Comparison of ENCODE assay signal across 11 mouse cellular contexts in genomic region chr13:32610970-32611369, GRCm38 (mm10).
DNase-seq lines count a peak whose midpoint lies in the region; ATAC-seq and TF ChIP-seq lines count a peak whose summit lies in the region.
"Had no signal": no experiment of that assay in that cellular context is flagged by ENCODE, and none has a peak within 500 bp of the region (broad histone marks: within the 10 kb centered on the region; RNA-seq: fewer than 3 reads in every experiment).

No protein-coding gene starts in this region.

- ATAC-seq in heart, embryonic 15.5 days (replicated peaks; ENCODE audit: insufficient number of reproducible peaks, insufficient read depth, low FRiP score, low read depth): 0 out of 2 replicates have a peak, but pooled peaks have one; percentile 35
- peak; percentile 49; the same call in 1 of the 2 replicates for ATAC-seq in stomach, postnatal 0 days (ENCODE audit: low FRiP score, low TSS enrichment)
- ATAC-seq in liver, embryonic 11.5 days (replicated peaks; ENCODE audit: low FRiP score): no peak

- no peaks in the 10 kb centered on the region for H3K36me3 ChIP-seq in heart, embryonic 15.5 days
- H3K36me3 ChIP-seq in stomach, postnatal 0 days (ENCODE audit: control insufficient read depth, insufficient read depth, low read length): no peaks in the 10 kb centered on the region
- no peaks in the 10 kb centered on the region for H3K36me3 ChIP-seq in liver, embryonic 11.5 days (ENCODE audit: control insufficient read depth, insufficient read depth, low read length)
- H3K36me3 ChIP-seq: embryonic facial prominence, embryonic 15.5 days had no signal

- H3K4me3 ChIP-seq in heart, embryonic 15.5 days: no peak overlapping the region
- H3K4me3 ChIP-seq in stomach, postnatal 0 days (ENCODE audit: low read depth, low read length): no peak overlapping the region
- H3K4me3 ChIP-seq in liver, embryonic 11.5 days (ENCODE audit: low read depth, low read length): no peak overlapping the region
- H3K4me3 ChIP-seq: embryonic facial prominence, embryonic 15.5 days had no signal

- TF ChIP-seq CTCF in stomach, postnatal 0 days (IDR thresholded peaks at IDR 0.05; ENCODE audit: low read depth): no peak

- H3K4me1 ChIP-seq in heart, embryonic 15.5 days (replicated peaks): peaks cover 18% of the 10 kb centered on the region
- 0 out of 2 replicates have a peak, but pooled peaks cover 2% of the 10 kb centered on the region for H3K4me1 ChIP-seq in stomach, postnatal 0 days (replicated peaks; ENCODE audit: control insufficient read depth, insufficient read depth)
- H3K4me1 ChIP-seq in liver, embryonic 11.5 days (replicated peaks; ENCODE audit: control insufficient read depth, insufficient read depth, low read length): no peaks in the 10 kb centered on the region

- no peak for TF ChIP-seq EP300 in stomach, postnatal 0 days (optimal IDR thresholded peaks at IDR 0.05)

- no peak overlapping the region for H3K4me2 ChIP-seq in heart, embryonic 15.5 days
- H3K4me2 ChIP-seq in stomach, postnatal 0 days (replicated peaks; ENCODE audit: low read depth): no peak overlapping the region
- H3K4me2 ChIP-seq in liver, embryonic 11.5 days: no peak overlapping the region
- H3K4me2 ChIP-seq: embryonic facial prominence, embryonic 15.5 days had no signal

- DNase-seq in heart, adult 9 months (ENCODE audit: low spot score in 2 of 2): no peak
- DNase-seq in urinary bladder, adult 2 months (ENCODE audit: low spot score): peak; percentile 24
- no peak for DNase-seq in urinary bladder, postnatal 4 days (ENCODE audit: low spot score in 2 of 2)
- DNase-seq in fibroblast of lung, adult 2 months (ENCODE audit: low read depth): peak; percentile 46
- DNase-seq in stomach, postnatal 0 days (ENCODE audit: low spot score): no peak
- no peak for DNase-seq in liver, embryonic 11.5 days (ENCODE audit: low spot score)
- DNase-seq in cerebellum, postnatal 4 days (ENCODE audit: low spot score in 2 of 2): no peak
- DNase-seq: cerebellum, adult 11-12 months; kidney, adult 9 months had no signal

- no peaks in the 10 kb centered on the region for H3K9me3 ChIP-seq in heart, embryonic 15.5 days (replicated peaks)
- no peaks in the 10 kb centered on the region for H3K9me3 ChIP-seq in stomach, postnatal 0 days (ENCODE audit: control insufficient read depth, low read length)
- H3K9me3 ChIP-seq in liver, embryonic 11.5 days (ENCODE audit: control insufficient read depth, low read length): no peaks in the 10 kb centered on the region
- H3K9me3 ChIP-seq: embryonic facial prominence, embryonic 15.5 days had no signal

- no peak overlapping the region for H3K27ac ChIP-seq in heart, embryonic 15.5 days
- no peak overlapping the region for H3K27ac ChIP-seq in stomach, postnatal 0 days (replicated peaks)
- H3K27ac ChIP-seq in liver, embryonic 11.5 days (ENCODE audit: low read depth, low read length): no peak overlapping the region
- H3K27ac ChIP-seq: embryonic facial prominence, embryonic 15.5 days had no signal

- H3K9ac ChIP-seq in heart, embryonic 15.5 days: no peak overlapping the region
- H3K9ac ChIP-seq in stomach, postnatal 0 days (ENCODE audit: low read length): no peak overlapping the region
- no peak overlapping the region for H3K9ac ChIP-seq in liver, embryonic 11.5 days (ENCODE audit: low read depth, low read length)
- H3K9ac ChIP-seq: embryonic facial prominence, embryonic 15.5 days had no signal

- H3K27me3 ChIP-seq in heart, embryonic 15.5 days: no peaks in the 10 kb centered on the region
- H3K27me3 ChIP-seq in stomach, postnatal 0 days (ENCODE audit: control insufficient read depth, insufficient read depth, low read length): no peaks in the 10 kb centered on the region
- no peaks in the 10 kb centered on the region for H3K27me3 ChIP-seq in liver, embryonic 11.5 days (replicated peaks; ENCODE audit: control insufficient read depth, insufficient read depth, low read length)
- H3K27me3 ChIP-seq: embryonic facial prominence, embryonic 15.5 days had no signal

- WGBS in heart, embryonic 15.5 days: 22% methylated on average over 5 of the region's 5 CpGs
- 13% methylated on average over 5 of the region's 5 CpGs for WGBS in stomach, postnatal 0 days
- 53% methylated on average over 5 of the region's 5 CpGs for WGBS in liver, embryonic 11.5 days

Comparison
In these comparisons a context has a peak if more than half of its experiments do, and no peak if none do; other contexts are left out.
1. DNase-seq: peak in urinary bladder, adult 2 months (single experiment) and fibroblast of lung, adult 2 months (single experiment); none in heart, adult 9 months (0 of 2), urinary bladder, postnatal 4 days (0 of 2), stomach, postnatal 0 days (single experiment), liver, embryonic 11.5 days (single experiment) and cerebellum, postnatal 4 days (0 of 2).